Mouse (Mus musculus): ENCODE results near the gene Ppt1.
A peak's percentile ranks its signal among the peaks of the same experiment; 100 is the strongest.
"Not testable (repeated sequence)": the region's sequence is repeated elsewhere in the genome, so short reads cannot be mapped to it uniquely, and the experiment has no call there.

Ppt1 gene

GRCm38 (mm10) chr4:122835530-122836402 lies at the start of gene Ppt1:
Gene Ppt1 (plus strand): TSS chr4:122836242.
- peak; percentile 96 for DNase-seq

- no peak for DNase-seq
Observed at GRCm38 (mm10) chr4:122789335-122790089, 46.5 kb upstream of the Ppt1 start.

DNA sequence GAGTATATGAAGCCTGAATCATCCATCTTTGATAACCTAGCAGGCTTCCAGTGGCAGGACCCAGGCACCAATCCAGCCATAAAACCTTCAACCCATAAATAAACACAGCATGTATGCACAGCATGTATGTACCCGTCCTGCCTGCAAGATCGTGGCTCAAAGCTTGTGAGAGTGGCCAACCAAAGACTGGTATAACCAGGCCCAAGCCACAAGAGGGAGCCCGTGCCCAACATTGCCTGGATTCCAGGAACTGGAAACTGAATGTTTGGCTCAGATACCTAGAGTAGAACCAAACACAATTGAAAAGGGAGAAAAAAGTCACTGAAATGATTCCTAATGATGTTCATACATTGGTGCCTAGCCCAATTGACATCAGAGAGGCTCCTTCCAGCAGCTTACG lies 27.9 kb upstream of the Ppt1 start:
- DNase-seq, result peak; percentile 92

- DNase-seq, result no peak
Observed at GRCm38 (mm10) chr4:122811180-122811579, 24.9 kb upstream of the Ppt1 start.

GRCm38 (mm10) chr4:122811824-122812223 lies 24.2 kb upstream of the Ppt1 start:
- no peak for DNase-seq

DNA sequence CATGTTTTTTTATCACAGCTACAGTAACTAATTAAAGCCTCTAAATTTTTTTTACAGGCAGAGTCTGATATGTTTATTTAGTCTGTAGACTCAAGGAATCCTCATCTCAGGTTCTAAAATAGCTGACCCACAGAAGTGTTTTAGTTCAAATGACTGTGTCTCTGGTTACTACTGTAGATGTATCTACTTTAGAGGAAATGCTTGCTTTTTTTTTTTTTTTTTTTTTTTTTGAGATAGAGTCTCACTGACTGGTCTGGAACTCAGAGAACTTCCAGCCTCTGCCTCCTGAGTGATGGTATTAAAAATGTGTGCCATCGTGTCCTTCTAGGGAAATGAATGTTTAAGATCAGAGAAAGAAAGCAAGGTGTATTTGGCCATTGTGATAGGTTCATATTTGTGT lies 19.8 kb upstream of the Ppt1 start:
- DNase-seq, result no peak

DNA sequence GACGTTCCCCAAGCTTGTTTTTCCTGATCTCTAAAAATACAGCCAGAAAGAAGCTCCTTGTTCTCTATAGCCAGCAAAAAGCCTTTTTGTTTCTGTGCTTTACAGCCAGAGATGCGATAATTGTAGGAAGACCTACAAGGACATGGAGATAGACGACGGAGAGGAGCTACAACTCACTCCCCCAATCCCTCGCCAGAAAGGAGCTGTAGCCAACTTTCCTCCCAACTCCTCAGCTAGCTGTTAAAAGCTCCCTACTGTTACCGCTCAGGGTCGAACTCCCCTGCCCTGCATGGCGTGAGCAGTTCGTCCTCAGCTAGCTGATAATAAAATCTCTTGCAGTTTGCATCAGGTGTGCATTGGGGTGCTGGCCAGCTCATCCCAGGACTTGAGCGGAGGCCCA lies 15.1 kb upstream of the Ppt1 start:
- not testable (repeated sequence) for DNase-seq

DNA sequence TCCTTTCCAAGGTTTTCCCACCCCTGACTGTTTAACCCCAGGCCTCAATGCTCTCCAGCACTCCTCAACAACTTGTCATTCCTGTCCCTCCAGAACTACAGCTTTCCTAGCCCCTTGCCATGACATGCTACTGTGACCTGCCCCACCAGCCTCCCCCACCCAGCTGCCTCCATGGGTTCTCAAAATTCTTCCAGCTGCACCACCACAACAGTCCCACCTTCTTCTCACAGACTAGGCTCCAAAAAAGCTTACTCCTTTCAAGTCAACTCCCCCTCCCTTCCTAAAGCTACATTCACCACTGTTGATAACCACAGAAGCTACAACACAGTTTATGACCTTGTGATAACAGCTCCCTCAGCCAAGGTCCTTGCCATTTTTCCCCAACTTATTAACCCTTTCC lies 8.4 kb upstream of the Ppt1 start:
- peak; percentile 25 for DNase-seq

DNA sequence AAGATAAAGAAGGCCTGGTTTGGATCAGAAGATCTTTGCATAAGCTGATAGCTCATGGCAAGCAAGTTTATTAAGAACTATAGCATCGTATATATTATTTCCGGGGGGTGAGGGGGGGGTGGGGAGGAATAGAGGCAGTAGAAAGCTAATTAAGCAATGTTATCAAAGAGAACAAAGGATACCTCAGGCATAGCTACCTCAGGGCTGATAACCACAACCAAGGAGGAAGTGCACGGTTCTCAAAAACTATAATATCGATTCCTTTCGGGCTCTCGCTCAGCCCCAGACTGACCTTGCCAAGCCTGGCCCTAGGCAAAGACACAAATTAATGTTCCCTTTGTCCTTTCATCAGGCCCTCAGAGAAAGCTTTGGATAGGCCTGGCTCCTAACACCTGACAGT lies 6.7 kb upstream of the Ppt1 start:
- DNase-seq, result no peak

DNA sequence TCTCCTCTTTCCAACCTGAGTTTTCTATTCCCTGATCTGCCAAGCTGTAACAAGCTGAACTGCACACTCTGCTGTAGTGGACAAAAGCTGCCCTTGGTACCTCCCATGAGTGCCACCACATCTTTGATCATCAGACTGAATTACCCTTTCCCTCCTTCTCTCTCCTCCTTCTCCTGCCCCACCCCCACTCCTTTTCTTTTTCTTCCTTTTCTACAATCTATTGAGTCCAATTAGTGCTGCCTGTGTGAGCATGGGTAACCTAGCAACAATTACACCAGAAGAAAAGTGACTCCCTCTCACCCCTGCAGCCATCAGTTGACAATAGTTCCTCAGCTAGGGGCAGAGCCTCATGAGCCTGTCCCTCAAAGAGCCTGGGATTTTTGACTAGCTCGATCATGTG lies 4.2 kb upstream of the Ppt1 start:
- no peak for DNase-seq

DNA sequence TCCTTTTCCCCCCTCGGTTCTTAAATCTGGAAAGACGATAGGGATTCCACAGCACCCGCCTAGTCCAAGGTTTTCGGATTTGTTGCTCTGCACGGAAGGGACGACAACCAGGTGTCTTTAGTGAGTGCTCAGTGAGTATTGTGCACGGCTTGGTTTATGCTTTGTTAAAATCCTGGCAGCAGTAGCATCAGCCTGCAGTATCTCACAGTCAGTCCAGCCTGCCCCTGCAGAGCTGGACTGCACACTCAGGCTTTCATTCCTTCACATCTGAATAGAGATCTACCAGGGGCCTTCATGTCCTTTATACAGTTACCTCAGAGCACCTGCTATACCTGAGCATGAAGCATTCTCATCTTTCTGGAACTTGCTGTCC lies 347 bp downstream of the Ppt1 start:
- no peak for DNase-seq

GRCm38 (mm10) chr4:122837180-122837730 lies 1.2 kb downstream of the Ppt1 start:
- DNase-seq, result no peak

- no peak for DNase-seq
Observed at GRCm38 (mm10) chr4:122837994-122838393, 2.0 kb downstream of the Ppt1 start.

- DNase-seq, result peak; percentile 23
Observed at GRCm38 (mm10) chr4:122838416-122838815, 2.4 kb downstream of the Ppt1 start.

- peak; percentile 68 for DNase-seq
Observed at GRCm38 (mm10) chr4:122848150-122848621, 12.1 kb downstream of the Ppt1 start.

GRCm38 (mm10) chr4:122851535-122851934 lies 15.5 kb downstream of the Ppt1 start:
- DNase-seq, result no peak

- peak; percentile 36 for DNase-seq
Observed at GRCm38 (mm10) chr4:122853691-122854090, 17.6 kb downstream of the Ppt1 start.

GRCm38 (mm10) chr4:122854770-122855169 lies 18.7 kb downstream of the Ppt1 start:
- peak; percentile 26 for DNase-seq

GRCm38 (mm10) chr4:122857909-122858308 lies 21.9 kb downstream of the Ppt1 start:
- DNase-seq, result peak; percentile 24

DNA sequence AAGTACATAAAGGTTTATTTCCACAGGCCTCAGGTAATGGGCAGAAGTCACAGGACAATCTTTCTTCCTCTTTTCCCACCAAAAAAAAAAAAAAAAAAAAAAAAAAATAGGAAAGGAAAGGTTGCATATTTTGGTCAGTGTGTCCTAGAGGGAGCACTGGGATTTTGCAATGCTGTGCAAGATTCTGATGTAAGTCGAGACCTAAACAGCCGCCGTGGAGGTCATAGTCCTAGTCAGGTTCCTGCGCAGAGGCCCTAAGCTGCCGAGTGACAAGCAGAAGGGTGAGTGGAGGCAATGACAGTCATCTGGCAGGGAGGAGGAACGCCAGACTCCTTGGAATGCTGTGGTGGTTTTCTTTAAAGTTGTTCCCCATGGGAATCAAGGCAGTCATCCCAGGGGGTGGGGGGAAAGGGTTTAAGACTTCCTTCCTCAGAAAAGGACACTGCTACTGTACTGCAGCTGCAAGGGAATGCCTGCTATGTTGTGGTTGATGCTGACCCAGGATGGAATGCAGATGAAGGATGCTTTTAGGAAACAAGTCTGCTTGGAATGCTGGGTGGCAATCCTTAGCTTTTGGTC lies 23.1 kb downstream of the Ppt1 start:
- no peak for DNase-seq

GRCm38 (mm10) chr4:122861836-122862235 lies 25.8 kb downstream of the Ppt1 start:
- no peak for DNase-seq

DNA sequence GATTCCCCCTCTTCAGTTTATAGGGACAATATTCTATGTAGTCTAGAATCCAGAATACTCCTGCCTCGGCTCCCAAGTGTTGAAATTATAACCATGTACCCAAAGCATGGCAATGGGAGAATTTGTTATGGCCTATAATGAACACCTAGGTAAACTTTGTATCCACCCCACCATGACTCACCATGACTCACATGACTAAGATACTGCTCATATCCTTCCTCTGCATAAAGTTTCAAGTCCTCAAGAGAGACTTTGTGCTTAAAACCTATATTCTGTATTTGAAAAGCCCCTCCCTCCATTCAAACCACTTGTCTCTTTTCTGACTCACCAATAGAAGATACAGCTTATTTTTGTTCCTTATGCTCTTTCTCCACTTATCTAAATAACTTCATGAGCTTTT lies 32.0 kb downstream of the Ppt1 start:
- no peak for DNase-seq

DNA sequence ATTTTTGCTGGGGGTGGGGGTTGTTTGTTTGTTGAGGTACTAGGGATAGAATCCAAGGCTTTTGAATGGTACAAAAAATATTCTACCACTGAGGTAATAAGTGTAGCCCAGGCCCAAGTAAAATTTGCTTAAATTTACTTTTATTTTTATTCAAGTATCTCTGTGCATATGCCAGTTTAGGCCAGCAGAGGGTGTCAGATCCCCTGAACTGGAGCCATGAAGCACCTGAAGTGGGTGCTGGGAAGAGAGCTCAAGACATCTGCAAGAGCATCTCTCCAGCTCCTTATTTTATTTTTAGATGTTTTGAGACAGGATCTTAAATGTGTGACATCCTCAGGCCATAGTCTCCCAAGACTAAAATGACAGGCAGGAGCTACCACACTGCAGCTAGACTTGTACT lies 34.0 kb downstream of the Ppt1 start:
- peak; percentile 79 for DNase-seq
